8 mouse cellular contexts compared by ENCODE assay signal in the genomic region with DNA sequence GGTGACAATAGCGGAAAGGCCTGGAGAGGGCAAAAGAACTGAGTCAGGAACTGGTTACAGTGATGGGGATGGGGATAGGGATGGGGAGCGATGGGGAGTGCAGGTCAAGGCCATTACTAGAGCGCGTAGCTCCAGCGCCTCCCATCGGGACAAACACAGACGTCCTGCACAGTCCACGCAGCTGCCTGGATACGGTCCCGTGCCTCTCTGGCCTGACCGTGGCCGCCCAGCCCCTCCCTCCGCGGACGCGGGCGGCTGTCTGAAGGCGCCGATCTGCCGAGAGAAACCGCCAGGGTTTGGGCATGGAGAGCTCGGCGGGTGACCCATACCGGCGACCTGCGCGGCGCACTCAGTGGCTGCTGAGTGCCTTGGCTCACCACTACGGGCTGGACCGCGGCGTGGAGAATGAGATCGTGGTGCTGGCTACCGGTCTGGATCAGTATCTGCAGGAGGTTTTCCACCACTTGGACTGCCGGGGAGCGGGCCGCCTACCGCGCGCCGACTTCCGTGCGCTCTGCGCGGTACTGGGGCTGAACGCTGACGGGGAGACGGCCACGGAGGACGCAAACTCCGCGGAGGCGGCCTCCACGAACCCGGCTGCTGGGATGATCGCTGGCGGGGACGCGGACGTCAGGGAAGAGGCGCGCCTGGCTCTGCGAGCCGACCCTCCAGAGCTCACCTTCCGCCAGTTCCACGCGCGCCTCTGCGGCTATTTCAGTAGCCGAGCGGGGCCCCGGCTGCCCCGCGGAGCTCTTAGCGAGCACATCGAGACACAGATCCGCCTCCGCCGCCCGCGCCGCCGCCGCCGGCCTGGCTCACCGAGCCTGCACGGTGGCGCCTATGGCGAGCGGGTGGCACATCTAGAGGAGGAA. TPM values are rescaled to one million over a fixed set of nuclear protein-coding genes. Genes with fewer than 3 reads are reported as not detected.
A peak's percentile ranks its signal among the peaks of the same experiment; 100 is the strongest.
DNase-seq lines count a peak whose midpoint lies in the region; ATAC-seq lines count a peak whose summit lies in the region.

Efcc1 (plus strand) TSS at position 279 of the 872 bp plus-strand sequence.

- H3K27ac ChIP-seq in hindbrain, embryonic 14.5 days: peak within 1 kb of the TSS; percentile 86

- H3K4me1 ChIP-seq in hindbrain, embryonic 14.5 days (replicated peaks; ENCODE audit: control insufficient read depth, insufficient read depth, low read length): peaks cover 22% of the 10 kb centered on the region; the same call in 1 of the 2 replicates

- no peaks in the 10 kb centered on the region for H3K9me3 ChIP-seq in hindbrain, embryonic 14.5 days (ENCODE audit: control insufficient read depth, low read length)

- WGBS in hindbrain, embryonic 14.5 days: under 1% methylated on average over 86 of the region's 90 CpGs

- H3K27me3 ChIP-seq in hindbrain, embryonic 14.5 days (ENCODE audit: control insufficient read depth, insufficient read depth, low read length): peaks cover 21% of the 10 kb centered on the region

- peak; percentile 85 for DNase-seq in R1 (ENCODE audit: low read depth, low spot score)
- peak; percentile 36 to 48 for DNase-seq in cerebellum, postnatal 25 days
- DNase-seq in gastrocnemius, adult 8-10 months (ENCODE audit: low spot score in 2 of 2): peak; percentile 32 to 43
- peak; percentile 67 for DNase-seq in hindbrain, embryonic 14.5 days (ENCODE audit: low spot score)
- peak; percentile 46 to 49 for DNase-seq in layer of hippocampus, postnatal 36 days
- peak; percentile 81 for DNase-seq in lung, postnatal 10 days
- DNase-seq in right cerebral cortex, postnatal 14 days: peak; percentile 56
- no peak for DNase-seq in c-Kit-positive CD71-positive TER-119-positive erythroid progenitor cells, embryonic 14.5 days (ENCODE audit: low spot score)

- peak; percentile 85 for ATAC-seq in hindbrain, embryonic 14.5 days (ENCODE audit: low FRiP score)

- peak within 1 kb of the TSS; percentile 73 for H3K4me3 ChIP-seq in hindbrain, embryonic 14.5 days (replicated peaks; ENCODE audit: low read length)

- peak within 1 kb of the TSS; percentile 85 for H3K9ac ChIP-seq in hindbrain, embryonic 14.5 days

- no peaks in the 10 kb centered on the region for H3K36me3 ChIP-seq in hindbrain, embryonic 14.5 days (replicated peaks; ENCODE audit: control insufficient read depth, insufficient read depth)

- H3K4me2 ChIP-seq in hindbrain, embryonic 14.5 days (replicated peaks): peak within 1 kb of the TSS; percentile 83

RNA-seq across cellular contexts. Expression of gene Efcc1, which starts in this region (rescaled TPM):
- total RNA-seq in gastrocnemius, adult 8-10 months (2022): under 1 TPM; 0.51 to 0.94 (median 0.78) TPM
- 6.1 and 8.0 TPM in 2 replicates for polyA plus RNA-seq in hindbrain, embryonic 14.5 days (2014; fragmentation: Nextera tagmentation; extraction: Ambion mirVana)
- 1 to 10 TPM; 3.8 to 5.8 TPM for total RNA-seq in layer of hippocampus, postnatal 36 days (2021)

Comparison
In these comparisons a context has a peak if more than half of its experiments do, and no peak if none do; other contexts are left out.
1. Peak in DNase-seq in gastrocnemius, adult 8-10 months; RNA of the gene not detected or under 1 TPM.